Mouse (Mus musculus): ENCODE results near the gene Mycbp2. TPM values are rescaled to one million over a fixed set of nuclear protein-coding genes. Genes with fewer than 3 reads are reported as not detected.

The Mycbp2 gene
- total RNA-seq, 2 experiments from 2014 or later: 173 to 185 TPM

DNA sequence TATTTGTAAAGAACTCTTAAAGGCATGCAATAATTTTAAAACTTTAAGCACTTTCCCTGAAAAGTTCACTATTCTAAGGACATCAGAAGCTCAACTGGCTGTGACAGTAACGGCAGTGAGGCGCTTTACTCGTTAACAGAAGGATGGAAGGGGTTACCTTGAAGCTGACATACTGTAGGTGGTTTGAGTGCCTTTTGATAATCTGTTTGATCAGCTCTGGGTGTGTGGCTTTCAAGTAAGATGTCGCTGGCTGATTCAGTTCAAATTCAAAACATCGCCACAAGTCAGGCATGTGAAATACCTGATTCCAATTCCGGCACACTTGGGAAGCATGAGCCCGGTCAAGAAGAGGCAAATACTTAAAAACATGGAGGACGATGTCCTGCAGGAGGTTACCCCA, 251.6 kb downstream of the Mycbp2 start:
- Histone ChIP-seq H3K27ac (no peak overlapping the region), H3K4me3 (no peak overlapping the region)
- TF ChIP-seq CTCF (conservative IDR thresholded peaks at IDR 0.05): no peak

GRCm38 (mm10) chr14:103093670-103094069, 252.9 kb downstream of the Mycbp2 start:
- H3K4me3 ChIP-seq: no peak overlapping the region
- no peak for DNase-seq (ENCODE audit: low spot score in 2 of 2)
- no peak overlapping the region for H3K27ac ChIP-seq
- TF ChIP-seq CTCF (conservative IDR thresholded peaks at IDR 0.05): no peak

More for the DNA sequence above, 251.6 kb downstream of the Mycbp2 start:
- no peak for DNase-seq (ENCODE audit: low spot score in 2 of 2)

GRCm38 (mm10) chr14:103093236-103093635, 253.4 kb downstream of the Mycbp2 start:
- Histone ChIP-seq H3K4me3 (no peak overlapping the region), H3K27ac (no peak overlapping the region)
- no peak for TF ChIP-seq CTCF (conservative IDR thresholded peaks at IDR 0.05)
- no peak for DNase-seq (ENCODE audit: low spot score in 2 of 2)

DNA sequence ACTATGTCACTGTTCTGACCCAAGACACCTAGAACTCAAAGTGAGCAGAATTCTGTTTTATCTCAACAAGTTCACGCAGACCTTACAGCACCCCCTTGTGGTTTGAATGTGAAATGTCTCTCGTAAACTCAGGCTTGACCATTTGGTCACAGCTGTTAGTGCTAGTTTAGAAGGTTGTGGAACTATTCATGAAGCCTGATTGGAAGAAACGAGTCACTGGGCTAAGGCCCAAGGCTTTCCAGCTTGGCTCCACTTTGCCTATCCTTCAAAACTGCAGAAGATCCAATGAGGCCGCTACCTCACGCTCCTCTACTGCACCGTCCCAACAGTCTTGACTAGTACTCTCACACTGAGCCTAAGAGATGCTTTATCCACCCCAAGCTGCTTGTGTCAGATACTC, 258.0 kb downstream of the Mycbp2 start:
- Histone ChIP-seq H3K4me3 (no peak overlapping the region), H3K27ac (no peak overlapping the region)
- peak; percentile 46 to 60 for DNase-seq (ENCODE audit: low spot score in 2 of 2)
- peak; percentile 94 for TF ChIP-seq CTCF (conservative IDR thresholded peaks at IDR 0.05)

DNA sequence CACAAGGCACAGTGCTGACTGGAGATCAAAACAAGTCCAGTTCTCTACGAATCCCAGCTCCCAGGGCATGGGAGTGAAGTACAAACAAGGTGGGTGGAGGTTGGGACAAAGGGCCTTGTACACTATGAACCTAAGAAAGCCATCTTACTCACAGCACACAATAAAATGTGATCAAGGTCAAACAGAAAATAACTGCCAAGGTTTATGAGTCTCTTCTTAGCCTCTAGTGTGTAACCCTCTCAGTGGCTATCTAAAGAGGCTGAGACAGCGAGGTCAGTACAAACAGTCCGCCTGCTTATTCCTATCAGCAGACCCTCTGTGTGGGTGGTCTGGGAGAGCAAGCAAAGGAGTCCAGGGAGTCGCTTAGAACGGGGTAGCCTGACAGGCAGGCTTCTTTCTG, 258.8 kb downstream of the Mycbp2 start:
- TF ChIP-seq CTCF (conservative IDR thresholded peaks at IDR 0.05): no peak

GRCm38 (mm10) chr14:103086671-103087324, 259.8 kb downstream of the Mycbp2 start:
- no peak overlapping the region for H3K4me3 ChIP-seq
- TF ChIP-seq CTCF (conservative IDR thresholded peaks at IDR 0.05): no peak
- no peak for DNase-seq (ENCODE audit: low spot score in 2 of 2)
- no peak overlapping the region; the same call in 1 of the 2 replicates for H3K27ac ChIP-seq

More for the DNA sequence above, 258.8 kb downstream of the Mycbp2 start:
- no peak overlapping the region for H3K4me3 ChIP-seq
- no peak overlapping the region for H3K27ac ChIP-seq
- DNase-seq (ENCODE audit: low spot score in 2 of 2): no peak

- no peak for TF ChIP-seq CTCF (conservative IDR thresholded peaks at IDR 0.05)
- Histone ChIP-seq H3K4me3 (no peak overlapping the region), H3K27ac (no peak overlapping the region)
- DNase-seq (ENCODE audit: low spot score in 2 of 2): no peak
These were observed 260.6 kb downstream of the Mycbp2 start for GRCm38 (mm10) chr14:103085840-103086533.

- Histone ChIP-seq H3K27ac (peak overlapping the region; percentile 10; the same call in 1 of the 2 replicates), H3K4me3 (no peak overlapping the region)
- DNase-seq (ENCODE audit: low spot score in 2 of 2): no peak
- no peak for TF ChIP-seq CTCF (conservative IDR thresholded peaks at IDR 0.05)
These were observed 267.2 kb downstream of the Mycbp2 start for GRCm38 (mm10) chr14:103079209-103079977.

DNA sequence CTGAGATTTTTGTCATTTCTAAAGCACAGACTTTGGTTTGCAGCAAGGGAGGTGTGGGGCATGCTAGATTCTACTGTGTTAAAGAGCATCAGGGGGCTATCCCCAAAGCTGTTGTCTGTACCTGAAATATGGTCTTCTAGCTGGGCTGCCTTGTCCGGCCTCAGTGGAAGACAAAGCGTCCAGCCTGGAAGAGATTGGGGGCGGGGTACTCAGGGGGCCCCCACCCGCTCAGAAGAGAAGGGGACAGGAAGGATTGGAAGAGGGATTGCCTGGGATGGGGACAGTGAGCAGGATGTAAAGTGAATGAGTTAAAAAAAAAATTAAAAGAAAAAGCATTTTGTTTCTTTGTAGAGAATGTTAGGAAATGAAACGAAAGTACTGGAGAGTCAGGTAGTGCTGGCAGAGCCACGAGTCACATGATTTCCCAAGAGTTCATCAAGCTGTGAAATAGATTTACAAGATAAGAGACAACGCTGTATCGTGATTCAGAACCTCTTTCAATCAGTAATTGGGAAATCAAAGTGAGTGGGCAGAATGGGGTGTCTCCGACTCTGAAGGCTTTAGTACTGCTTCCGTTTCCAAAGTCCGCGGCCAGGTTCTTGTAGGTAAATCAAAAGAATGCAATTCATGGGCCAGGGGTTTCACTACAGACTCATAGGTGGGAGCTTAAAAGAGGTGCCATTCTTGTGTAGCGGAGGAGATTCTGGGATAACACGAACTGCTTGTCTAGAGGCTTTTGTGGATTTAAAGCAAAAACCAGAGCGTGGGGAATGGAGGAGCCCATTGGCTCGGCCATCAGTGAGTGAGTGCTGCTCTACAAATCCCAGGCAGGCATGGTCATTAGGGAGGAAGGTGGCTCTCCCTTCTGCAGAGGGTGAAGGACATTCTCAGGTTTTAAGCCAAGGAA, 268.4 kb downstream of the Mycbp2 start:
- TF ChIP-seq CTCF (conservative IDR thresholded peaks at IDR 0.05): no peak
- H3K27ac ChIP-seq: peak overlapping the region; percentile 57; the same call in 1 of the 2 replicates

GRCm38 (mm10) chr14:103077272-103078005, 269.2 kb downstream of the Mycbp2 start:
- no peak overlapping the region for H3K4me3 ChIP-seq
- no peak overlapping the region for H3K27ac ChIP-seq
- no peak for TF ChIP-seq CTCF (conservative IDR thresholded peaks at IDR 0.05)
- no peak for DNase-seq (ENCODE audit: low spot score in 2 of 2)

More for the DNA sequence above, 268.4 kb downstream of the Mycbp2 start:
- H3K4me3 ChIP-seq: no peak overlapping the region
- DNase-seq (ENCODE audit: low spot score in 2 of 2): no peak

GRCm38 (mm10) chr14:103075166-103075565, 271.4 kb downstream of the Mycbp2 start:
- no peak overlapping the region for H3K4me3 ChIP-seq
- TF ChIP-seq CTCF (conservative IDR thresholded peaks at IDR 0.05): no peak
- DNase-seq (ENCODE audit: low spot score in 2 of 2): no peak
- H3K27ac ChIP-seq: no peak overlapping the region

GRCm38 (mm10) chr14:103073825-103074224, 272.8 kb downstream of the Mycbp2 start:
- no peak for DNase-seq (ENCODE audit: low spot score in 2 of 2)
- Histone ChIP-seq H3K27ac (no peak overlapping the region), H3K4me3 (no peak overlapping the region)
- no peak for TF ChIP-seq CTCF (conservative IDR thresholded peaks at IDR 0.05)
